ENCODE assay signal across 8 mouse cellular contexts in genomic region chr7:16048675-16049575, GRCm38 (mm10). TPM values are rescaled to one million over a fixed set of nuclear protein-coding genes. Genes with fewer than 3 reads are reported as not detected.
A peak's percentile ranks its signal among the peaks of the same experiment; 100 is the strongest.
DNase-seq lines count a peak whose midpoint lies in the region; ATAC-seq and TF ChIP-seq lines count a peak whose summit lies in the region.

No protein-coding gene starts in this region.

- H3K9me3 ChIP-seq in intestine, embryonic 14.5 days (ENCODE audit: control insufficient read depth, low read length): no peaks in the 10 kb centered on the region

- no peak for TF ChIP-seq CTCF in kidney, adult 2 months (conservative IDR thresholded peaks at IDR 0.05; ENCODE audit: insufficient read depth, insufficient read length, low read depth, low read length)

- H3K27me3 ChIP-seq in kidney, adult 2 months (replicated peaks; ENCODE audit: control insufficient read depth, insufficient read depth, low read length): no peaks in the 10 kb centered on the region
- no peaks in the 10 kb centered on the region for H3K27me3 ChIP-seq in intestine, embryonic 14.5 days (replicated peaks; ENCODE audit: control insufficient read depth, insufficient read depth, low read length)

- no peaks in the 10 kb centered on the region for H3K36me3 ChIP-seq in kidney, adult 2 months (ENCODE audit: control insufficient read depth, insufficient read depth, low read length)
- H3K36me3 ChIP-seq in intestine, embryonic 14.5 days (ENCODE audit: control insufficient read depth, insufficient read depth, low read length): no peaks in the 10 kb centered on the region

- peak overlapping the region; percentile 68 for H3K4me3 ChIP-seq in kidney, adult 2 months (ENCODE audit: insufficient read depth, low read depth, low read length)
- peak overlapping the region; percentile 95 for H3K4me3 ChIP-seq in intestine, embryonic 14.5 days (ENCODE audit: low read depth, low read length)

- no peak for TF ChIP-seq POLR2A in kidney, adult 2 months (IDR thresholded peaks at IDR 0.05; ENCODE audit: low read depth, low read length)

- peak overlapping the region; percentile 71 for H3K9ac ChIP-seq in intestine, embryonic 14.5 days (ENCODE audit: low read length)

- peak overlapping the region; percentile 89 for H3K4me2 ChIP-seq in intestine, embryonic 14.5 days (ENCODE audit: low read length)

- peak; percentile 2; the same call in 1 of the 2 replicates for ATAC-seq in intestine, embryonic 14.5 days (replicated peaks; ENCODE audit: low FRiP score, low TSS enrichment, low read depth)

- WGBS in kidney, adult 2 months: 4% methylated on average over 36 of the region's 36 CpGs
- 7% methylated on average over 36 of the region's 36 CpGs for WGBS in intestine, embryonic 14.5 days

- peak overlapping the region; percentile 50 for H3K27ac ChIP-seq in kidney, adult 2 months (ENCODE audit: insufficient read depth, low read depth, low read length)
- H3K27ac ChIP-seq in intestine, embryonic 14.5 days (ENCODE audit: low read depth): peak overlapping the region; percentile 98

- peaks cover 27% of the 10 kb centered on the region; the same call in 1 of the 2 replicates for H3K4me1 ChIP-seq in kidney, adult 2 months (ENCODE audit: control insufficient read depth, insufficient read depth, low read length)
- peaks cover 36% of the 10 kb centered on the region for H3K4me1 ChIP-seq in intestine, embryonic 14.5 days (replicated peaks; ENCODE audit: control insufficient read depth, insufficient read depth, low read length)

- peak; percentile 65 for DNase-seq in kidney, adult 2 months
- no peak for DNase-seq in kidney, adult 9 months
- DNase-seq in ES-CJ7 (ENCODE audit: low read depth, low spot score): peak; percentile 18
- peak; percentile 50 for DNase-seq in embryo, embryonic 11 days
- DNase-seq in intestine, embryonic 14.5 days (ENCODE audit: low spot score): no peak
- peak; percentile 33 for DNase-seq in mesoderm, embryonic 11.5 days (ENCODE audit: low read depth, low spot score)
- DNase-seq in gastrocnemius, postnatal 10 days: no peak
- no peak for DNase-seq in urinary bladder, postnatal 25 days (ENCODE audit: low spot score)

RNA-seq across cellular contexts. Expression of gene Bicra, which starts 1.2 kb away (rescaled TPM):
- 7.9 and 8.6 TPM in 2 replicates for polyA plus RNA-seq in kidney, adult 2 months (2012; rRNA removed)
- polyA plus RNA-seq in intestine, embryonic 14.5 days (2014; fragmentation: Nextera tagmentation; extraction: Ambion mirVana): 6.8 and 7.4 TPM in 2 replicates
- total RNA-seq in gastrocnemius, postnatal 10 days (2021): 10 to 100 TPM in 1 of 2 experiments, 1 to 10 TPM in 1; 8.2 to 11.5 TPM

RNA-seq across cellular contexts. Expression of gene Zfp541, which starts 12.7 kb away (rescaled TPM):
- 0.03 TPM in 1 of 2 replicates, not detected in the other for polyA plus RNA-seq in kidney, adult 2 months (2012; rRNA removed)
- polyA plus RNA-seq in intestine, embryonic 14.5 days (2014; fragmentation: Nextera tagmentation; extraction: Ambion mirVana): 0.04 TPM in 2 replicates
- not detected for total RNA-seq in gastrocnemius, postnatal 10 days (2021)

RNA-seq across cellular contexts. Expression of gene Napa, which starts 49.3 kb away (rescaled TPM):
- 177 and 207 TPM in 2 replicates for polyA plus RNA-seq in kidney, adult 2 months (2012; rRNA removed)
- polyA plus RNA-seq in intestine, embryonic 14.5 days (2014; fragmentation: Nextera tagmentation; extraction: Ambion mirVana): 206 and 208 TPM in 2 replicates
- total RNA-seq in gastrocnemius, postnatal 10 days (2021): 100 to 1,000 TPM; 123 to 145 TPM

Comparison
In these comparisons a context has a peak if more than half of its experiments do, and no peak if none do; other contexts are left out.
1. DNase-seq: peak in kidney, adult 2 months (single experiment), ES-CJ7 (single experiment), embryo, embryonic 11 days (single experiment) and mesoderm, embryonic 11.5 days (single experiment); none in kidney, adult 9 months (single experiment), intestine, embryonic 14.5 days (single experiment), gastrocnemius, postnatal 10 days (single experiment) and urinary bladder, postnatal 25 days (single experiment).